Mouse (Mus musculus) heart, adult 18-20 months (tissue): ENCODE measurements around the gene Ect2l. TPM values are rescaled to one million over a fixed set of nuclear protein-coding genes. Genes with fewer than 3 reads are reported as not detected.

ENCODE experiments used
- total RNA-seq, 2 experiments: library from RNA; stranded (reverse); gene quantifications; 2 replicates each; pipeline ENCODE4 v1.2.3; 2021

Ect2l gene
- total RNA-seq, 2 experiments from 2014 or later = 0.26 TPM; not detected in 1

Other genes with a start within 250 kb of the Ect2l start
- 10 to 100 TPM; 27.6 to 37.5 TPM for gene Abracl, start 187.6 kb downstream of the Ect2l start, total RNA-seq
- gene Reps1, start 155.0 kb downstream of the Ect2l start, total RNA-seq = 10 to 100 TPM; 29.3 to 32.8 TPM
- 10 to 100 TPM; 15.2 to 15.5 TPM for gene Ccdc28a, start 24.1 kb upstream of the Ect2l start, total RNA-seq
- 10 to 100 TPM; 15.1 to 17.2 TPM for gene Nhsl1, start 108.1 kb upstream of the Ect2l start, total RNA-seq